Mouse (Mus musculus): ENCODE data around the gene Sipa1l3.

DNA sequence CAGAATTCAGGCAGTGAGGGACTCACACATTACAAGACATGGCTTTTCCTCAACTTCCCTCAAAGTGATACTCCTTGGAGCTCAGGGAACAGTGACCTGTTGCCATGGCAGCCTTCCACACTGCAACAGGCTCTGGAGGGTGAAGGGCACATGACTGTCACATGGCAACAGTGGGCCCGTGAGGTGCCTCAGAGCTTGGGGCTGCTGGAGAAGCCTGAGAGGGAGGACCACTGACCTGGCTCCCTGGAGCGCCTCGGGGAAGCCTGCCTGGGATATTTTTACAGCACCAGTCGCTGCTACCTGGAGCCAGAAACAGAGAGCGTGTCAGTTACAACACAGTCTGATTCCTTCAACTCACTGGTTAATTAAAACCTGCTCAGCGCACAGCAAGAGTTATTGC lies 14.8 kb downstream of the Sipa1l3 start:
- no peak for TF ChIP-seq EP300 (IDR thresholded peaks at IDR 0.05; ENCODE audit: insufficient read depth, low read depth, low read length)
- TF ChIP-seq CTCF (IDR thresholded peaks at IDR 0.05), result no peak

Data from heart, adult 2 months (tissue).